Mouse (Mus musculus) thymus, adult 2 months (tissue): ENCODE data around the gene Irak2. TPM values are rescaled to one million over a fixed set of nuclear protein-coding genes. Genes with fewer than 3 reads are reported as not detected.
"Not testable (repeated sequence)": the region's sequence is repeated elsewhere in the genome, so short reads cannot be mapped to it uniquely, and the experiment has no call there.

Source experiments
- DNase-seq: peaks from one replicate; pipeline ENCODE4 v3.0.0; 2021
- H3K27ac ChIP-seq: fragments of 200-500 bp; 2 replicates; pipeline ENCODE4 v1.5.1; 2012; ENCODE audit warnings: low read length, control low read depth; ENCODE audit not compliant: control insufficient read depth, insufficient read depth
- H3K27me3 ChIP-seq: fragments of 200-500 bp; 2 replicates; pipeline ENCODE4 v1.6.1; 2012; ENCODE audit warnings: mild to moderate bottlenecking, low read length, moderate library complexity, mixed read lengths; ENCODE audit not compliant: control insufficient read depth, insufficient read depth
- H3K36me3 ChIP-seq: fragments of 200-500 bp; 2 replicates; pipeline ENCODE4 v1.6.1; 2012; ENCODE audit warnings: mild to moderate bottlenecking, low read length, moderate library complexity; ENCODE audit not compliant: control insufficient read depth, insufficient read depth
- H3K4me1 ChIP-seq: fragments of 200-500 bp; replicated peaks from 2 replicates; pipeline ENCODE4 v1.6.1; 2012; ENCODE audit warnings: low read length; ENCODE audit not compliant: control insufficient read depth, insufficient read depth
- H3K4me3 ChIP-seq: fragments of 200-500 bp; 2 replicates; pipeline ENCODE4 v1.5.1; 2012; ENCODE audit warnings: mild to moderate bottlenecking, low read length, control low read depth, moderate library complexity; ENCODE audit not compliant: control insufficient read depth, insufficient read depth
- CTCF ChIP-seq: fragments of 200-500 bp; IDR thresholded peaks from 2 replicates; pipeline ENCODE4 v1.5.1; 2012; ENCODE audit warnings: mild to moderate bottlenecking, control low read depth, low read length, moderate library complexity, borderline replicate concordance; ENCODE audit not compliant: control insufficient read depth, poor library complexity, insufficient read depth; ENCODE audit errors: extremely low read depth
- POLR2A ChIP-seq: fragments of 200-500 bp; IDR thresholded peaks from 2 replicates; pipeline ENCODE4 v1.6.1; 2012; ENCODE audit warnings: mild to moderate bottlenecking, low read length, control low read depth, moderate library complexity; ENCODE audit not compliant: control insufficient read depth, poor library complexity, insufficient read depth; ENCODE audit errors: extremely low read depth
- WGBS: fragments of 180-500 bp; shearing (Covaris S2); methylation state at CpG from one replicate; pipeline ENCODE4 v1.1.7; 2018; 5-methylcytosine and 5-hydroxymethylcytosine counted together
- polyA plus RNA-seq: library from polyadenylated mRNA; depleted of rRNA; stranded (reverse); fragments of >200 nt; gene quantifications from 2 replicates; pipeline ENCODE4 v1.2.3, GENCODE M21; 2012

Gene Irak2
- polyA plus RNA-seq, 1 experiment: 17.8 TPM

- no peak overlapping the region for H3K4me3 ChIP-seq
- peaks cover 19% of the 10 kb centered on the region for H3K4me1 ChIP-seq
- no peaks in the 10 kb centered on the region for H3K36me3 ChIP-seq
- TF ChIP-seq POLR2A (no peak), CTCF (no peak)
- no peak overlapping the region for H3K27ac ChIP-seq
- WGBS: 97% methylated on average over 5 of the region's 5 CpGs
- DNase-seq: no peak
- no peaks in the 10 kb centered on the region for H3K27me3 ChIP-seq
These were observed 55.1 kb downstream of the Irak2 start for GRCm38 (mm10) chr6:113693377-113693776.

DNA sequence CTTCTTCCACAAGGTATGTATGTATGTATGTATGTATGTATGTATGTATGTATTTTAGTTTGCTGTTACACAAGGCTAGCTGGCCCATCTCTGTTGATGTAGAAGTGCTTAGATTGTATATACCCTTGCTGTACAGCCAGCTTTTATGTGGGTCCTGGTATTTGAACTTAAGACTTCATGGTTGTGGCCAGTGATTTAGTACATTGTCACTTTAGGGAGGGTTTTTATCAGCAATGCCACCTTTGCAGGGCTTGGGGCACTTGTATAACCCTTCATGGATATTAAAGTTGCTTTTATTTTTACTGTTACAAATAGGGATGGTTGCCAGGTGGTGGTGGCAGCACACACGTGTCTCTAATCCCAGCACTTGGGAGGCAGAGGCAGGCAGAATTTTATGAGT lies 56.9 kb downstream of the Irak2 start:
- H3K4me1 ChIP-seq: peaks cover 18% of the 10 kb centered on the region
- no peaks in the 10 kb centered on the region for H3K36me3 ChIP-seq
- H3K27me3 ChIP-seq: no peaks in the 10 kb centered on the region
- no peak for DNase-seq
- WGBS: 77% methylated on average over 1 of the region's 1 CpGs
- TF ChIP-seq POLR2A: no peak
- no peak for TF ChIP-seq CTCF
- no peak overlapping the region for H3K27ac ChIP-seq
- no peak overlapping the region for H3K4me3 ChIP-seq

GRCm38 (mm10) chr6:113695766-113696355 lies 57.6 kb downstream of the Irak2 start:
- Histone ChIP-seq H3K27me3 (no peaks in the 10 kb centered on the region), H3K36me3 (no peaks in the 10 kb centered on the region), H3K27ac (peak overlapping the region; percentile 92), H3K4me1 (peaks cover 13% of the 10 kb centered on the region), H3K4me3 (no peak overlapping the region)
- 61% methylated on average over 4 of the region's 4 CpGs for WGBS
- TF ChIP-seq CTCF (no peak), POLR2A (no peak)
- peak; percentile 17 for DNase-seq

DNA sequence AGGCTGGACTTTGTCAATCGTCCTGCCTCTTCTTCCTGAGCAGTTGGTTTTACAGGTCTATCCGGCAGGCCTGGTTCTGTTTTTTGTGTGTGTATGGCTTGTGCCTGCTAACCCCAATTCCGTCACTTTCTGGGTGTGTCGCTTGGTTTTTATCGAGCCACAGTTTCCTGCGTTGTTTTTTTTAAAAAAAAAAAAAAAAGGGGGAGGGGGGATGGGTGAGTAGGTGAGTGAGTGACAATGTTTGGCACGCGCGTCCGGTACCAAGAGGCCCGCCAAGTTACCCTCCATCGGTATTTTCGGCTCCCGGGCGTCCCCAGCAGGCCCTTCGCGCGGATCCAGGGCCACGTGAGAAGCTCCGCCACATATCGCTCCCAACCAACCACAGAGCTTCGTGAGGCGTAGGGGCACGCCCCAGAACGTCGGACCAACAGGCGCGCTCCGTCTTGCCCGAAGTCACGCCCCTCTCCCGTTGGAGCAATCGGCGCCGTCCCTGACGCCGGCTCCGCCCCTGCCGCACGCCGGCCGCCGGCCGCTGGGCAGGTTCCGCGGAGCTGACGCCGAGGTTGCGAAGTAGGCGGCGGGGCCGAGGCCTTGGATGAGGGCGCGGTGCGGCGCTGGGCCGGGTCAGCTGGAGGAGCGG lies 58.4 kb downstream of the Irak2 start, which contains the start of gene Tatdn2:
Gene Tatdn2 (plus strand): TSS at position 469 of the 640 bp plus-strand sequence.
- peak within 1 kb of the TSS; percentile 95 for H3K4me3 ChIP-seq
- peaks cover 7% of the 10 kb centered on the region; the same call in 1 of the 2 replicates for H3K36me3 ChIP-seq
- no peaks in the 10 kb centered on the region for H3K27me3 ChIP-seq
- peak; percentile 95 for DNase-seq
- H3K27ac ChIP-seq: peak within 1 kb of the TSS; percentile 92
- peaks cover 12% of the 10 kb centered on the region for H3K4me1 ChIP-seq
- WGBS: under 1% methylated on average over 58 of the region's 58 CpGs
- TF ChIP-seq CTCF: peak; percentile 74; the same call in 1 of the 2 replicates
- TF ChIP-seq POLR2A: peak; percentile 98

- under 1% methylated on average over 111 of the region's 113 CpGs for WGBS
- Histone ChIP-seq H3K36me3 (peaks cover 15% of the 10 kb centered on the region), H3K4me1 (peaks cover 12% of the 10 kb centered on the region), H3K4me3 (peak overlapping the region; percentile 95), H3K27ac (peak overlapping the region; percentile 24), H3K27me3 (no peaks in the 10 kb centered on the region)
- peak; percentile 43 for DNase-seq
- TF ChIP-seq CTCF (no peak), POLR2A (no peak)
These were observed 59.2 kb downstream of the Irak2 start for GRCm38 (mm10) chr6:113697222-113698205.

DNA sequence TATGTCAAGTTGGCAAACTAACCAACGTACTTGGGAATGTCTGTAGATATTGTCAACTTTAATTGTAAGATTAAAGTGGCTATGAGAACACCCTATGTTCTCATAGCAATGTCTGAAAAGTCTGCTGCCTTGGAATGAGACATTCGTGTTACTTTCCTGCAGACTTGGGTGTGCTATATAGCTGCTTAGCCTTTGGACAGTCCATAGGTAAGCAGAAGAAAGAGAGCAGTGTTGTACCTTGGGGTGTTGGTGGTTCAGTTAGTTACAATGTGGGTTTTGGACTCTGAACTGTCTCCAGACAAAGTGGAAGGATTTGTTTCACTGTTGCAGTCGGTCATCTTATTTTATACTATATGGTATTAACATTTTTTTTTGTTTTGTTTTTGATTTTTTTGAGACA lies 74.5 kb downstream of the Irak2 start:
- no peak for DNase-seq
- WGBS: 97% methylated on average over 3 of the region's 3 CpGs
- no peaks in the 10 kb centered on the region for H3K4me1 ChIP-seq
- H3K27me3 ChIP-seq: no peaks in the 10 kb centered on the region
- no peak overlapping the region for H3K4me3 ChIP-seq
- no peak overlapping the region for H3K27ac ChIP-seq
- peaks cover 74% of the 10 kb centered on the region for H3K36me3 ChIP-seq
- TF ChIP-seq POLR2A (no peak), CTCF (no peak)

GRCm38 (mm10) chr6:113713389-113713788 lies 75.1 kb downstream of the Irak2 start:
- not testable (repeated sequence) for H3K27me3 ChIP-seq, H3K4me1 ChIP-seq, H3K27ac ChIP-seq, DNase-seq, H3K4me3 ChIP-seq
- 93% methylated on average over 5 of the region's 5 CpGs for WGBS
- peaks cover 68% of the 10 kb centered on the region for H3K36me3 ChIP-seq
